Mouse (Mus musculus) midbrain, embryonic 10.5 days (tissue): ENCODE measurements around the gene Tmem88b. TPM values are rescaled to one million over a fixed set of nuclear protein-coding genes. Genes with fewer than 3 reads are reported as not detected.

Source experiments
- microRNA-seq: library from miRNA; unstranded; fragments of <30 nt; microRNA quantifications from one replicate; pipeline ENCODE4, GENCODE M21; 2017
- polyA plus RNA-seq: library from polyadenylated mRNA; unstranded; fragments of >200 nt; fragmentation: Nextera tagmentation; extraction: Ambion mirVana; gene quantifications from 2 replicates; pipeline ENCODE4 v1.2.1, GENCODE M21; 2016

Tmem88b gene
- polyA plus RNA-seq, 1 experiment from 2014 or later = 0.31 TPM

Small RNAs within 50 kb of the gene (microRNA-seq; reads per million reads assigned to microRNA genes)
- gene Gm27743 = not detected

Other genes with a start within 250 kb of the Tmem88b start
- 105 and 110 TPM in 2 replicates for gene Nadk, start 223.5 kb downstream of the Tmem88b start, polyA plus RNA-seq
- 11.9 and 13.4 TPM in 2 replicates for gene Slc35e2, start 184.5 kb downstream of the Tmem88b start, polyA plus RNA-seq
- gene Cdk11b, start 161.0 kb downstream of the Tmem88b start, polyA plus RNA-seq = 79.6 and 82.3 TPM in 2 replicates
- gene Gm10563, start 140.5 kb downstream of the Tmem88b start, polyA plus RNA-seq = not detected in 2 replicates
- 4.7 TPM in 2 replicates for gene Mmp23, start 132.5 kb downstream of the Tmem88b start, polyA plus RNA-seq
- 22.0 and 22.5 TPM in 2 replicates for gene Mib2, start 116.7 kb downstream of the Tmem88b start, polyA plus RNA-seq
- 0.98 and 1.1 TPM in 2 replicates for gene Fndc10, start 91.5 kb downstream of the Tmem88b start, polyA plus RNA-seq
- 167 and 169 TPM in 2 replicates for gene Ssu72, start 81.1 kb downstream of the Tmem88b start, polyA plus RNA-seq
- 0.65 and 1.2 TPM in 2 replicates for gene Tmem240, start 51.1 kb downstream of the Tmem88b start, polyA plus RNA-seq
- 115 and 129 TPM in 2 replicates for gene Atad3a, start 24.8 kb downstream of the Tmem88b start, polyA plus RNA-seq
- 12.2 and 13.1 TPM in 2 replicates for gene Vwa1, start 11.2 kb downstream of the Tmem88b start, polyA plus RNA-seq
- gene Ankrd65, start 4.6 kb upstream of the Tmem88b start, polyA plus RNA-seq = not detected in 2 replicates
- 235 and 260 TPM in 2 replicates for gene Mrpl20, start 17.0 kb upstream of the Tmem88b start, polyA plus RNA-seq
- gene Ccnl2, start 26.6 kb upstream of the Tmem88b start, polyA plus RNA-seq = 161 and 171 TPM in 2 replicates
- 159 and 172 TPM in 2 replicates for gene Aurkaip1, start 45.4 kb upstream of the Tmem88b start, polyA plus RNA-seq
- gene Mxra8, start 53.8 kb upstream of the Tmem88b start, polyA plus RNA-seq = 50.7 and 53.1 TPM in 2 replicates
- 5.0 and 5.4 TPM in 2 replicates for gene Dvl1, start 61.5 kb upstream of the Tmem88b start, polyA plus RNA-seq
- gene Tas1r3, start 77.5 kb upstream of the Tmem88b start, polyA plus RNA-seq = 0.22 and 0.41 TPM in 2 replicates
- 21.6 and 24.6 TPM in 2 replicates for gene Cptp, start 83.6 kb upstream of the Tmem88b start, polyA plus RNA-seq
- 114 and 116 TPM in 2 replicates for gene Ints11, start 83.7 kb upstream of the Tmem88b start, polyA plus RNA-seq
- 50.7 and 53.4 TPM in 2 replicates for gene Pusl1, start 105.9 kb upstream of the Tmem88b start, polyA plus RNA-seq
- gene Acap3, start 105.9 kb upstream of the Tmem88b start, polyA plus RNA-seq = 24.3 and 38.4 TPM in 2 replicates
- 152 and 161 TPM in 2 replicates for gene Ube2j2, start 158.0 kb upstream of the Tmem88b start, polyA plus RNA-seq
- gene C1qtnf12, start 176.4 kb upstream of the Tmem88b start, polyA plus RNA-seq = 18.9 and 23.8 TPM in 2 replicates
- 14.0 and 15.3 TPM in 2 replicates for gene B3galt6, start 206.8 kb upstream of the Tmem88b start, polyA plus RNA-seq
- 131 and 138 TPM in 2 replicates for gene Sdf4, start 207.0 kb upstream of the Tmem88b start, polyA plus RNA-seq
- gene Tnfrsf4, start 228.0 kb upstream of the Tmem88b start, polyA plus RNA-seq = 0.42 and 0.88 TPM in 2 replicates
- gene Tnfrsf18, start 240.3 kb upstream of the Tmem88b start, polyA plus RNA-seq = 1.1 and 1.8 TPM in 2 replicates